Mouse (Mus musculus) spleen, postnatal 10 days (tissue): ENCODE results near the gene Rap1a.
"Not testable (repeated sequence)": the region's sequence is repeated elsewhere in the genome, so short reads cannot be mapped to it uniquely, and the experiment has no call there.

ENCODE experiments used
- DNase-seq, 2 experiments: peaks; one replicate each; pipeline ENCODE4 v3.0.0; 2021 to 2022; ENCODE audit warnings: low spot score in 2 of 2

Rap1a gene

DNA sequence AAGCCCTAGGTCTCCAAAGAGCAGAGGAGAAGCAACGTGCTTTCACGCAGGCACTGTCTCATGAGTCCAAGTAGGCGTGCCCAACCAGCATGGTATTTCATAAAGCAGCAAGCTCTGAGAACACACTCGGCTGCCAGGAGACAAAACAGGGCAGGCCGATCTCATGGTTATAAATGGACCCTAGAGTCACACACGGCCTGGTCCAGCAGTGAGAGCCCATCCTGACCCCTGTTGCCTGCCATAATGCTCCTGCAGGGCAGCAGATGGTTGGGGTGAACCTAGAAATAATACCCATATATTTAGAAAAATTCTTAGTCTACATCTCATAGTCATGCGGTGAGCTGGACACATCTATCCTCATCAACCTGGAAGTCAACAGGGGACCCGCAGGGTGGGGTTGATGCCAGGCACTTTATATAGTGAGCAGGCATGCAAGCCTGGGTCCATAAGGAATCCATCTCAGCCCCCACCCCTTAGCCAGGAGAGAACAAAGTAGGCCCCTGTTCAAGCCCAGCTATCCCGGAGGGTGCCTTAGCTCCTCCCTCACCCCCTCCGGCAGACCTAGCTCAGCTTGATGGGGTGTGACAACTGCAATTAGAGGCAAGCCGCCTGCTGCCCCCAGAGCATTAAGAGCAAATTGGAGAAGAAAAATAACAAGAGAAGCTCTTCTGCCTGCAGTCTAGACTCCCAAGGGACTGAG, 83.1 kb downstream of the Rap1a start:
- DNase-seq: no peak

DNA sequence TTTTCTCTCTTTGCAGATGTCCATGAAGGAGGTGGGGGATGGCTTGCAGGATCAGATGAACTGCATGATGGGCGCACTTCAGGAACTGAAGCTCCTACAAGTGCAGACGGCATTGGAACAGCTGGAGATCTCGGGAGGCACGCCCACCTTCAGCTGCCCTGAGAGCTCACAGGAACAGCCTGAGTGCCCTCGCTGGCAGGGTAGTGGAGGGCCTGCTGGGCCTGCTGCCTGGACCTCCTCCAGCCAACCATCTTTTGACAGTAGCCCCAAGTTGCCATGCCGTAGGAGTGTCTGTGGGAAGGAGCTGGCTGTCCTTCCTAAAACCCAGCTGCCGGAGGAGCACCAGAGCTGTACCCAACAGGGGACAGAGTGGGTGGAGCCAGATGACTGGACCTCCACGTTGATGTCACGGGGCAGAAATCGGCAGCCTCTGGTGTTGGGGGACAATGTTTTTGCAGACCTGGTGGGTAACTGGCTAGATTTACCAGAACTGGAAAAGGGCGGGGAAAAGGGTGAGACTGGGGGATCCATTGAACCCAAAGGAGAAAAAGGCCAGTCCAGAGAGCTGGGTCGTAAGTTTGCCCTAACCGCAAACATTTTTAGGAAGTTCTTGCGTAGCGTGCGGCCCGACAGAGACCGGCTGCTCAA, 84.7 kb downstream of the Rap1a start:
- DNase-seq: no peak

DNA sequence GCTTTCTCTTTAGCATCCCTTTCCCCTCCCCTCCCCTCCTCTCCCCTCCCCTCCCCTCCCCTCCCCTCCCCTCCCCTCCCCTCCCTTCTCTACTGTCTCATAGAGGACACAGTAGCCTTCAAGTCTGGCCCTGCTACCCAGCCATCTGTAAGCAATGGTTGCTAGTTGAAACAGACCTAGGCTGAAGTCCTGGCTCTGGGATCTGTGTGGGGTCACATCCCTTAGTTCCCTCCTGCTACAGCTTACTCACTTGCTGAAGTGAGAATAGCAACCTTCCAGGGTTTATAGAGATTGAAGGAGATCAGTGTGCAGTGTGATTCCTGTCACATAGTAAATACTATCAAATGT, 86.3 kb downstream of the Rap1a start:
- DNase-seq: no peak

DNA sequence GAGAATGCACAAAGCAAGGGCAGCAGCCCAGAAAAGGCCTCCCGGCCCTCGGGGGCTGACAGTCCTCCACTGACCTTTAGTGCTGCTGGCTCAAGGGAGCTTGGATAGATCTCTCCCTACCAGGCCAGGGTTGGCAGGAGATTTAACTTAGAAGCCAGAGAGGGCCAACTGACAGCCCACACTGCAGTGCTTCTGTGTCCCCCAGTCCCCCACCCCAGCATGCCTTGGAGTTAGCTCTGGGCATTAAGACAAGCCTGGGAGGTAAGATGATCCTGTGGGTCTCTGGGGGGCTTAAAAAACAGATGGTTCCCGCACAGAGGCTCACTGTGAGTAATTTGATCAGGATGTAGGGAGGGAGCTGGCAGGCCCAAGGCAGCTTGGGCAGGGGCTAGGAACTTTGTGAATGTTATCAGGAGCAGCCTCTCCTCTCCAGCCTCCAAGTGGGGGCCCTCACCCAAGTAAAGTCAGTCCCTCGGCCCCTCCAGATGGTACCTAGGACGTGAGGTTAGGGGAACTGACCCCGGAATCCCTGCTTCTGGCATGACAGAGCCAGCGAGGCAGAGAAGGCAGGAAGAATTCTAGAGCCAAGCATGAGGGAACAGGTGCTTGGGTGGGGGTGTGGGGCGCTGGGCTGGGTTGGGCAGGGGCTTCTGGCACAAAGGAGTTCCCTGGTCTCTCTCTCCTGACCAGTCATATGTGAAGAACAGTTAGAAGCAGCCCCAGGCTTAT, 86.9 kb downstream of the Rap1a start:
- DNase-seq: no peak

DNA sequence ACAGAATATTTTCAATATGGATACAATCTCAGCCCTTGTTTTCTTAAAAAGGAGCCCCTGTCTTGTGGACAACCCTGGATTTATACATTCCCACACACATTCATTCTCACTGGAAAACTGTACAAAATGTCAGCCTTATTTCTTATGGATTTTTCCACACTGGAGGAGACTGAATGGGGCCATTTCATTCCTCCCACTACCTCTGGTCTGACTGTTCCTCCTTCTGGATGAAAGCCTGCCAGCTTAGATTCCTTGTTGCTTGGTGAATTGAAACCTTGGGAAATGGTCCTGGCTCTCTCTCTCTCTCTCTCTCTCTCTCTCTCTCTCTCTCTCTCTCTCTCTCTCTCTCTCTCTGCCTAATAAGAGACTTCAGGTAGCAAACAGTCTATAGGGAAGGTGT, 88.3 kb downstream of the Rap1a start:
- DNase-seq: no peak

DNA sequence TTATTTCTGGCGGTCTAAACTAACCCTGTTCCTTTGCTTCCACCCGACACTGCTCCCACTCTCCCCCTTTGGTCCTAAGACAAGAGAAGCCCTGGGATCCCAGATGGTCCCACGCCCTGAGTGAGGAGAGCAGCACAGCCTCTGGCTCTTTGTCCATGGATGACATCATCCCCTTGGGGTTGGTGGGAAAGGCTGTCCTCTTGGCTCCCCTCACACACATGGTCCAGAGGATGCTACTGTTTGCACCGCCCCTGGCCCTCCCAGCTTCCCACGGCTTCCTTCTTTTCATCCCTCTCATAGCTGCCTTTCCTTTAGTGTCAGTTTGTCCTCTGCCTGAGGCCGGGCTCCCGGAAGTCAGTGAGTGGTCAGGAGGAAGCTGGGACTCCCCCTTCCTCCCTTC, 89.4 kb downstream of the Rap1a start:
- no peak for DNase-seq

DNA sequence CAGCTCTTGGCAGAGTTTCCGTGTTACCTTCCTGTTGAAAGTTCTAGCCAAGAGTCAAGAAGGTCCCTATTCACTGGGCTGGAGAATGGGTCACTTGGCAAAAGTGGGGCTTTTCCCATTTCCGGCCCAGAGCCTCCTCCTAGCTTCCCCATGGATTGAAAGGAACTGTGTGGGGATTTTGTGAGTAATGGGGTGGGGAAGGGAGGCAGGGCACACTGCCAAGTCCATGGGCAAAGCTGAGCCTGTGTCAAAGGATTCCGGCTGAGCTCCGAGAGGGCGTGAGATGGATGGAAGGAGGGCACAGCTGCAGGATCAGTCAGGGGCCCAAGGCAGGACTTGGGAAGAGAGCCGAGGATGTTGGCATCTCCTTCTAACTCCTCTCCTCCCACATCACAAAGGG, 90.9 kb downstream of the Rap1a start:
- DNase-seq: no peak

DNA sequence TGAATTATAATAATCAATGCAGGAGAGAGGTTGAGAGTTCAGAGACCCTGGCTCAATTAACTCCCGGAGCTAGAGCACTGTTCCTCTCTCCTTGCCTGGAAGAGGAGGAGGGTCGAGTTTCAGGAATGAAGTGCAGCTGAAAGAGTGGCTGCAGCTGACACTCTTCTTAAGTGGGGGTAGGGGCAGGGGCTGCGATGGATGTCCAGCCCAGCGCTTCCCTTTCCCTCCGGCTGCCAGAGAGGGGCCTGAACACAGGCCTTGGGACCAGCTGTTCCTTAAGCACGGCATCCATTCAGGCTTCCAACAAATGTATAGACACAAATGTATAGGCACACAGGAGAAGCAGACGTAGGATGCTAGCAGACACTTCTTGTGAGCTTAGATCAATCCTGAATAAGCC, 93.5 kb downstream of the Rap1a start:
- DNase-seq: no peak

DNA sequence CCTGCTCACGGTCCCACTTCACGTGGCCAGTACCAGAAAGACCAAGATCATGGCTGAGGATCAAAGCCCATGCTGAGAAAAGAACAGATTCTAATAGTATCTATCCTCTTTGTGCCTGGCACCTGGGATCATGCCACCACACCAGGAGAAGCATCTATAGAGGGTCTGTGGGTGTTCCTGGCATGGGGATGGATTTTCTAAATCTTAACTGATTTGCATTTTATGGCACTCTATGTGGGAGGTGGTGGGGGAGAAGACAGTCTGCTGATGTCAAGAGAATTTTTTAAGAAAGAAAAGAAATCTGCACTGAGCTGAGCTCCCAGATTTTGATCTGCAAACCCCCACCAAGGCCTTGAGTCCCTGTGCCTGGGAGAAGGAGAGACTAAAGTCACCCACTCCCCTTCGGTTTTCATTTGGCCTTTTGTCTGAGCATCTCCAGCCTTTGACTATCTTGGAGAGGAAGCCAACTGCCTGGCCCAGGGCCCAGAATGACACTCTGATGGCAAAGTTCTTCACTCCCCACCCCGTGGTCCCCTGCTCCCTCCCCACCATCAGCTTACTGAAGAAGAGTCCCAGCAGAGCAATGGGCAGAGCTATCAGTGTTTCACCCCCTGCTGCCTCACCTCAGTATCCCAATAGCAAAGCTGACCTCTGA, 94.6 kb downstream of the Rap1a start:
- DNase-seq: no peak

DNA sequence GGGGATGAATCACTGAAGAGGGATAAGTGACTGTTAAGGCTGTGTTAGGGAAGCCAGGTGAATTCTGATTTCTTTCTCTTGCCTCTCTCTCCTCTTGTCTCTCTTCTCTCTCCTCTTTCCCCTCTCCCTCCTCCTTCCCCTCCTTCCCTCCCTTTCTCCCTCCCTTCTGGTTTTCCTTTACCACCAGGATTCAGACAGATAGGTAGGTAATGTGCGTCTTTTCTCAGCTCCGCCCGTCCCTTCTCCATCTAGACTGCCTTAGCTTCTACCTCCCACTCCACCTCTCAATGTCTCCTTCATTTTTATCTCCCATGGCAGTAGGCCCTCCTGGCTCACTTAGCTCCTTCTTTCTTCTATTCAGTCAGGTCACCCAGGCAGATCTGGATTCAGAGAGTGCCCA, 95.6 kb downstream of the Rap1a start:
- no peak for DNase-seq

DNA sequence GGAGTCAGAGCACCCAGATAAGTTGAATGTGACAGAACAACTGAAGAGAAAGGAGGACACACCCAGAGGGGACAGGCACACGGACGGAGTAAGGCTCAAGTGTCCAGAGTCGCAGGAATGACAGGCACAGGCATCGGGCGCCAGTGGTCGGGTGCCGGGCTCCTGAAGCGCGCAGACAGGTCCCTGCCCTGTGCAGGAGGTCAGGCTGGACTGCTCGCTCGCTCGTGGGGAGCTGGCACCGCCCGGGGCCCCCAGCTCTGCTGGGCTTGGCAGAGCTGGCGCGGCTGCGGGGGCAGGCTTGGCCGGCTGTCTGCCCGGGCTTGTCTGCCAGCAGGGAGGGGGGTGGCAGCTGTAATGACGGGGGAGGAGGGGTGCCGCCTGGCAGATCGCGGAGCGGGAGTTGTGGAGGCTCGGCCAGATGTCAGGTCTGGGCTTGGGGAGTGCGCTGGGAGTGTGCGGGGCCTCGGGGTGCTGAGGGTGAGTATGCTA, 96.0 kb downstream of the Rap1a start:
- DNase-seq: peak in 1 of 2 experiments; percentile 55

DNA sequence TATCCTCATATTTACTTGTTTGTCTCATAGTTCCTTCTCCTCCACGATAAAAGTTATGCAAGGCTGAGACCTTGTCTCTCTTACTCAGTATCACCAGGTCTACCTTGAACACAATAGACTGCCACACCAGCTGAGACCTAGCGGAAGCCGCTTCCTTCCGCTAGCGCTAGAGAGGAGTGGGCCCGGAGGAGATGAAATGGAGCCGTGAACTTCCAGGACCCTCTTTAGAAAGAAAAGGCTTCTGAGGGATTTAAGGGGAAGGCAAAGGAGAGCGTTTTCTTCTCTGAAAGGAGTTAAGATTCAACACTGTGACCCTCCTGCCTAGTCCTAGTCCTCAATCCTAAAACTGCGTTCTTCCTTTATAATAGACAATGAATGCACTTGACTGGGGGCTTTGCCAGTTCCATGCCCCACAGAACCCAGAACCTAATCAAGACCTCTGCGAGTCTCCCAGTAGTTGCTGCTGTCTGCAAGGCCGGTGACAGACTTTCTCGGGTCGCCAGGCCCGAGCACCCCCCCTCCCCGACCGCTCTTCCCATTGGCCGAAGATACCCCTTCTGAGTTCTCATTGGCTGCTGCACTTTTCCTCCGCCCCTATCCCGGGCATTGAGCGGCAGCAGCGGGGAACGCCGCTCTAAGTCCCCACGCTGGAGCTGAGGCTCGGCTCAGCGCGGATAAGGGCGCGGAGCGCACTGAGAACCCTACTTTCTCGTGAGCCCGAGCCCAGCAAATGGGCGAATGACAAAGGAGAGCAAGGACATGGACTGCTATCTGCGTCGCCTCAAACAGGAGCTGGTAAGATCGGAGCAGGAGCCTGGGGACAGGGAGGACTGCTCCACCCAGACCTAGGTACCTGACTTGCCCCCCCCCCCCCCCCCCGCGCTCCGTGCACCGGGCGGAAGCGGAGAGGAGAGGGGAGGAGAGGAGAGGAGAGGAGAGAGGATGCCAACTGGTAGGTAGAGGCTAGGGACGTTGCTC, 96.8 kb downstream of the Rap1a start, which contains the start of gene Inka2:
Gene Inka2 (plus strand): TSS at position 569 of the 978 bp plus-strand sequence.
- peak; percentile 64 to 74 for DNase-seq

DNA sequence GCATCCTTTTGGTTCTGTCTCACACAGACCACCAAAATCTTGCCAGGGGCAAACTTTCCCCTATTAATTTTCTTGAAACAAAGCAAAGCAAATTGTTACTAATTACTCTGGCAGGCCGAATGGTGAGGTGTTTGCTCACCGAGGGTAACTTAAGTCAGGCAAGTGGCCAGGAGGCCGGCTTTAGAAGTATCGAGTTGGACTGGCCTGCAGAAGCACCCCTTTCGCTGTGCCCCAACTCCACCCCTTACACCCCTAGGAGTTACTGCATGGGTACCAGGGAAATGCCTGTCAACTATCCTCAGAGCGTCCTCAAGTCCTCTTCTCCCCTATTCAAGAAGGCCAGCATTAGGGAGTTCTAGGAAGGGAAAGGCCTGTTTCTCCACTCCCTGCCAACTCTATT, 97.6 kb downstream of the Rap1a start:
- DNase-seq: no peak

DNA sequence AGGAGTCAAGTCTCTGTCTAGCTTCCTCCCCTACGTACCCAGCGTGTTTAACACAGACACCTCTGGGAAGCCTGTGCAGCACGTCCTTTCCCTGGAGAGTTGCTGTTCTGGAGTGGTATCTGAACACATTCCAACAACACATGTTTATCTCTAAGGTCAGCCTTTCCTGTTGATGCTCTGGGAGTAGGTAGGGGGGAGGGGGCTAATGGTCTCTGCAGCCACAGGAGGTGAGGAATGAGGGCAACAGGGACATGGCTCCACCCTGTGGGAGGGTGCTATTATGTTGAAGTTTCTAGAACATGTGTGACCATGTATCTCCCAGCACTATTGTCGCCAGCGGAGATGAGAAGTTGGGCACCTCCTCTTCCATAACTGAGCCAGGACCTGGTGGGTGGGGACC, 99.7 kb downstream of the Rap1a start:
- no peak for DNase-seq

DNA sequence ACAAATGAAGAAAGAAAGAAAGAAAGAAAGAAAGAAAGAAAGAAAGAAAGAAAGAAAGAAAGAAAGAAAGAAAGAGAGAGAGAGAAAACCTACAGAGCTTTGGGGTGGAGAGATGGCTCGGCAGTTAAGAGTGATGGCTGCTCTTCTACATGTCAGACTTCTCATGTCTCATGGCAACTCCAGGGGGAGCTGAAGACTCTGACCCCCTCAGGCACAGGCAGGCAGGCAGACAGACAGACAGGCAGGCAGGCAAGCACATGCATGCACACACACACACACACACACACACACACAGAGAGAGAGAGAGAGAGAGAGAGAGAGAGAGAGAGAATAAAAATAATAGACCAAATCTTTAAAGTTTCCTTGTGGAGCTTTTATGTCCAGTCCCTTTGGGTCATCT, 100.3 kb downstream of the Rap1a start:
- DNase-seq: not testable (repeated sequence)

DNA sequence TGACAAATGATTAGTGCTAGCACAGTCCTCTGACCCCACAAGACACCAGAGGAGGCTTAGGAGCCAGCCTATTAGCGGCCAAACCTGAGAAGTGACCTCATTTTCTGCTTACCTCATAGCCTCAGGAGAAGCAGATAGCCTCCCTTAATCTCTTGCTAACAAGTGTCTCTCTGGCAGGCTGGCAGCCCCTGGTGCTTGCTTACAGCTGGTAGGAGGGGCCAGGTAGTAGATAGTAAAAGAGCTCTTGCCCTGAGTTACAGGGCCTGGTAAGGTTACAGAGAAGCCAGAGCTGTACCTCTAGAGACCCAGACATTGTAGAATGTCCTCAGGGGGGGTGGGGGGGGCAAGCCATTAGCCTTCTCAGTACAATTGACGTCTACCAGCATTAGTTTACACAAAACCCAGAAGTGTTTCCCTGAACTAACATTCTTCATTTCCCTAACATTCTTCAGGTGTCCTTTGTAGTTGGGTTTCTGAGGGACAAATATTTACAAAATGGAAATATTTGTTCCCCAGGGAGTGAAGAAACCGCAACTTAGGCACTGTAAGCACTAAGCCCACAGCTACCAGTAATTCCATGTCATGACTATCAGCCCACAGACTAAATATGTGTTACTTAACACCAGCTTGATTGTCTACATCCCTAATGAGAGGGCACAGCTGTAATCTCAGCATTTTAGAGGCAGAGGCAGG, 101.7 kb downstream of the Rap1a start:
- DNase-seq: peak; percentile 34 to 63

DNA sequence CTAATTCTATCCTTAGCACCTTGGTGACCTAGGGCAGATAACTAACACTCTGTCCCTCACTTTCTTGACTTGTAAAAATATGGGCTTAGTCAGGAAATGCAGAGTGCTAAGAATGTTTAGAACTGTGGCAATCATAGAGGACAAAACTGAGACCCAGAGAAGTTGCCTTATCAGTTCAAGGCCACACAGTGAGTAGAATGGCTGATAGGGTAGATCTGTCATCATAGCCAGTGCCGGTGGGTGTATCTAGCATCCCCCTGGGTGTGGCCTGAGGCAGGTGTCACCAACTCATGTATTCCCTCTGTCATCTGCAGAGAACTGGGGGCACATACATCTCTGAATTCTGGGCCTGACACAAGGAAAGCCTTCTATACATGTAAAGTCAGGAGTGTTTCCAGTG, 102.8 kb downstream of the Rap1a start:
- peak in 1 of 2 experiments; percentile 9 for DNase-seq

DNA sequence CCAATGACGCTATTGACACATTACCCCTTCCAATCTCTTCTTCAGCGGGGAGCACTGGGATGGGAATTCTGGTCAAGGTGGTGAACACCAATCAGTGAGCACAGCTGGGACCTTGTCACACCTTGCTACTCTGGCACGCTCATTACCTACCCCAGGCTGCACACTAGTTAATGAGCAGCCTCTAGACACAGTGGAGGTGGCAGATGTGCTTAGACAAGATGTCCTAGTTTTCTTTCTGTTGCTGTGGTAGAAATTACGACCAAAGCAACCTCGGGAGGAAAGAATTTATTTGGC, 104.0 kb downstream of the Rap1a start:
- no peak for DNase-seq

DNA sequence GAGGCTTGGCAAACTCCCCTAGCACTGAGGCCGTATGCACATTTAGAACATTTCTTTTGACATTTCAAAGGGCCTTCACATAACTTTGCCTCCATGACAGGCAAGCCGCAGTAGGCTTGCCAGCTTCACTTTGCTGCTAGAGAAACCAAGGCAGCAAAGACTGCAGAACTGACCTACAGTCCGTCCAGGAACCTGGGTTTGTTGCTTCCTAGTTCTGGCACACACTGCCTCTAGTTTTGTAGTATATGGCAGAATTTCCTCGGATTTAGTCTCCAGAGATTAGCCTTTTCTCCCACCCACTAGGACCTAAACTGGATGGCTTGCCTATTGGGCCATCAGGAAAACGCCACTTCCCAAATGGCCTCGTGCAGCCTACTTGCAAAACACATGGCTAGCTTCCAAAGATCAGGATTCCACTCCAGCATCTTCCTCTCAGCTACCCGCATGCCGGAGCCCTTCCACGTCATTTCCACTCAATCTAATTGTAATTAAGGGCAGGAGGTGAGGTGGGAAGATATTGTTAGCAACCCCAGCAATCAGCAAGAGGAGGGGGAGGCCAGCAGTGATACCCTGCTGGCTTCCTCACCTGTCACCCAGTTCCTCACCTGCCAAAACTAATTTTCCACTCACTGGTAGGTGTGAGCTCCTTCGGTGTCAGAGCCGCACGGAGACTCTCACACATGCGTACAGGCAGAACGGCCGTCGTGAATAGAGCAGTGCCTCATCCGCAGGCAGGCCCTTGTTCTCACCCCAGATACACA, 104.6 kb downstream of the Rap1a start:
- no peak for DNase-seq
